Mouse (Mus musculus) layer of hippocampus, adult 11-12 months (tissue): ENCODE data around the gene Ube2c.
"Not testable (repeated sequence)": the region's sequence is repeated elsewhere in the genome, so short reads cannot be mapped to it uniquely, and the experiment has no call there.

Source experiments
- DNase-seq: peaks from one replicate; pipeline ENCODE4 v3.0.0; 2022; ENCODE audit warnings: low spot score

Ube2c gene

GRCm38 (mm10) chr2:164787779-164788178, 18.1 kb downstream of the Ube2c start:
- DNase-seq, result no peak

- DNase-seq, result no peak
These were observed 18.7 kb downstream of the Ube2c start for GRCm38 (mm10) chr2:164788411-164788810.

- DNase-seq, result no peak
These were observed 20.8 kb downstream of the Ube2c start for GRCm38 (mm10) chr2:164790451-164790850.

- DNase-seq, result no peak
These were observed 22.2 kb downstream of the Ube2c start for GRCm38 (mm10) chr2:164791841-164792261.

- no peak for DNase-seq
These were observed 22.9 kb downstream of the Ube2c start for GRCm38 (mm10) chr2:164792400-164793190.

GRCm38 (mm10) chr2:164793236-164793635, 23.5 kb downstream of the Ube2c start:
- peak; percentile 64 for DNase-seq

- DNase-seq, result no peak
These were observed 24.1 kb downstream of the Ube2c start for GRCm38 (mm10) chr2:164793772-164794171.

GRCm38 (mm10) chr2:164794293-164794692, 24.6 kb downstream of the Ube2c start:
- DNase-seq, result peak; percentile 92

GRCm38 (mm10) chr2:164795868-164796267, 26.2 kb downstream of the Ube2c start:
- DNase-seq, result no peak

- not testable (repeated sequence) for DNase-seq
These were observed 28.9 kb downstream of the Ube2c start for GRCm38 (mm10) chr2:164798554-164798953.

GRCm38 (mm10) chr2:164800252-164801004, 30.7 kb downstream of the Ube2c start:
- no peak for DNase-seq

DNA sequence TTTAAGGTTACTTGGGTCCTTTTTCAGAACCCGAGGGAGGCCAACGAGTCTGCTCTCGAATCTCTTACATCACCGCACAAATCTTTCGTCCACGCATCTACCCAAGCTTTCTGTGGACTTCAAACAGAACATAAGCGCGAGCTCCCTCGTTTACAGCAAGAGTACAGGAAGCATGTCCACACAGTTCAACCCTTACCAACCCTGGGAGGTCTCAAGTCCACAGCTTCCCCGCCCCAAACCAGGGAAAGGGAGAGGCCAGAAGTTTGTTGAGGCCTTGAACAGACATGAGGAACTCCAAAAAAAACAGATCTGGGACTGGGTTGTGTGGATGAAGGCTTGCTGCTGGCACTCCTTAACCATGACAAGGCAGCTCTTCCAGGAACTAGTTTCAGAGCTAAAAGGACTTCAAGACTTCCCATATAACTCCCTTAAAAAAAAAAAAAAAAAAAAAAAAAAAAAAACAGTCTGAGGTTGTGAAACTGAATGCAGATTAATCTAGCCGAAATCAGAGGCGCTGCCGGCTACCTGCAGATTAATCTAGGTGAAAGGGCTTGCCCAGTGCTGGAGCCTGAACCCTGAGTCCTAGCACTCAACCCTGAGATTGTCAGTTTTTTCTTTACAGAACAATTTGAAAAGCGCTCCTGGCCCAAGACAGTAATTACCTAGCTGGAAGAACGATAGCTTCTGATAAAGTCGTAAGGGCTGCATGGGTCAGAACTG, 33.7 kb downstream of the Ube2c start:
- DNase-seq, result no peak

DNA sequence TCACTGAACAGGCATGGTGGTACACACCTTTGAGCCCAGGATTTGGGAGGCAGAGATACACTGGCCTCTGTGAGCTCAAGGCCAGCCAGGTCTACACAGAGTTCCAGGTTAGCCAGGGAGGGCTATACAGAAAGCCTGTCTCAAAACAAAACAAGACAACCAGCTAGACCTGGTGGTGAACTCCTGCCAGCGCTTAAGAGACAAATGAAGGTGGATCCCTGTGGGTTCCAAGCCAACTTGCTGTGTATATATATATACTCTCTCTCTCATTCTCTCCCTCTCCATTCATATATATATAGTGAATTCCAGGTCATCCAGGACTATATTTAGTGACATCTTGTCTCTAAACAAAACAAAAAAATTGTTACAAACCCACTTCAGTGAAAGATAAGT, 34.2 kb downstream of the Ube2c start:
- DNase-seq, result no peak

DNA sequence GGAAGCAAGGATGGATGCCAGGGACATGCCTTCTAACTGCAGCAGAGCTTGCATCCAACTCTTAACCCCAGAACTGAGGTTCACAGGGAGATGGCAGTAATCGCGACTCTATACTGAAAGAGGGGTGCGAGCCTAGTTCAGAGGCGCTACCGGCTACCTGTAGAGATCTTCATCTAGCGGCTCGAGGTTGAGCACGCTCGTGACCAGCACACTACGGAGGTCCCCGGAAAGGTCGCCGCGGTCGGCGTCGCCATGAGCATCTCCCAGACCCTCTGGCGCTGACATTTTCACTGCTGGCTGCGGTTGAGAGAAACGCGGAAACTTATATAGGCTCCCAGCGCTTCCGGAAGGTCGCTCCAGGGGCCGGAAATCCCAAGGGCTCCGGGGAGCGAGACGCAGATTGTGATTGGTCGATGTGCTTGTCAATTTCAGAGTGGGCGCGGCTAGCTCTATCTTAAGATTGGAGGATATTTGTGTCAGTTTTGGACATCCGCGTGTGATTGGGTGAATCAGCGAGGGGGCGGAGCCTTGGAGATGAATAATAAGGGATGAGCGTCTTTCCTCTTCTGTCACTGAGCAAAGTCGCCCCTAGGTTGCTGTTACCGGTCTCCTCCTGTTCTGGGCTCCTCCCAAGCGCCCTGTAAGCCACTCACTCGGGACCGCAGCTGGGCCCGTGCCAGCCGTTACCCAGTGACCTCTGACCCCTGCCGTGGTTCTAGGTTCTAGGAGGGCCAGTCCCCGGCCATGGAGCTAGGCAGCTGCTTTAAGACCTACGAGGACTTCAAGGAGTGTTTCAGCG, 35.0 kb downstream of the Ube2c start, which contains the start of the genes Acot8 and Zswim3:
Acot8 (minus strand) TSS at position 350 of the 799 bp plus-strand sequence.
Zswim3 (plus strand) TSS at position 566 of the 799 bp plus-strand sequence.
- DNase-seq, result peak; percentile 99

- no peak for DNase-seq
These were observed 35.6 kb downstream of the Ube2c start for GRCm38 (mm10) chr2:164805332-164805718.

GRCm38 (mm10) chr2:164806614-164807013, 36.9 kb downstream of the Ube2c start:
- DNase-seq, result no peak

GRCm38 (mm10) chr2:164813557-164813956, 43.9 kb downstream of the Ube2c start:
- DNase-seq, result no peak

- DNase-seq, result no peak
These were observed 45.6 kb downstream of the Ube2c start for GRCm38 (mm10) chr2:164815348-164815747.

- no peak for DNase-seq
These were observed 46.1 kb downstream of the Ube2c start for GRCm38 (mm10) chr2:164815821-164816220.

DNA sequence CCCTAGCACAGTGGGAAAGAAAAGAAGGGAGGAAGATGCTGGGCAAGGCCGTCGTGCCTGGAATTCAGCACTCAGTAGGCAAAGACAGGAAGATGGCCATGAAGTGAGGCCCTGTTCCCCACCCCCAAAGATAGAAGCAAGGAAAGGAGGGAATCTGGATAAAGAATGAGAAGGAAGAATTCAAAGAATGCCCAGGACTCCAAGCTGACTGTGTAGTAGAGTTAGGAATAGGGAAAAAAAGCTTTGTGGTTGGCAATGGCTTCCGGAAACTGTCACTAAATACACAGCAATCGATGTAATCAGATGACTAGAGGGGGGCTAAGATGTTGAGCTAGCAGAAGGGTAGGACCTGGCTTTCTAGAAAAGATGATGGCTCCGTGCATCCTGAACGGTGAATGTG, 47.5 kb downstream of the Ube2c start:
- no peak for DNase-seq

DNA sequence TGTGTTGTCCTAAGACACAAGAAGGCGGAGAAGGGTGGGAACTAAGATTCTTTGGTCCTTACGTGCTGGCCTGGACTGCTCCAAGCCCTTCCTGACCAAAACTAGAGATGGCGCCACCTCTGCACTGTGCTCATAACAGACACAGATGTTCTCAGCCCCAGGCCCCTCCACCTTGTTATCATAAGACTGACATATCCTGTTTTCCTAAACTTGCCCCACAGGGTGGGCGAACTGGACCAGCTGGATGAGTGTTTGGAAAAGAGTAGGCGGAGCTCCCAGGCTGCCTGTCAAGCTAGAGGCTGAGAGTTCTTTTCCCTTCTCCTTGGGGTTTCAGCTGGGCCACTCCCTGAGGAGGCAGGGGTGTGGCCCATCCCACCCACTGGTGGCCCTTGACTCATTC, 48.0 kb downstream of the Ube2c start:
- DNase-seq, result no peak

GRCm38 (mm10) chr2:164821060-164821459, 51.4 kb downstream of the Ube2c start:
- no peak for DNase-seq
